Mouse (Mus musculus) urinary bladder, adult 2 months (tissue): ENCODE data around the gene Rilpl1. TPM values are rescaled to one million over a fixed set of nuclear protein-coding genes. Genes with fewer than 3 reads are reported as not detected.
A peak's percentile ranks its signal among the peaks of the same experiment; 100 is the strongest.

ENCODE experiments used
- DNase-seq: peaks from one replicate; pipeline ENCODE4 v3.0.0; 2022; ENCODE audit warnings: low spot score
- polyA plus RNA-seq: library from polyadenylated mRNA; depleted of rRNA; stranded (reverse); fragments of >200 nt; gene quantifications from 2 replicates; pipeline ENCODE4 v1.2.3, GENCODE M21; 2012; rRNA removed

Gene Rilpl1
- polyA plus RNA-seq, 1 experiment = 17.7 TPM

DNA sequence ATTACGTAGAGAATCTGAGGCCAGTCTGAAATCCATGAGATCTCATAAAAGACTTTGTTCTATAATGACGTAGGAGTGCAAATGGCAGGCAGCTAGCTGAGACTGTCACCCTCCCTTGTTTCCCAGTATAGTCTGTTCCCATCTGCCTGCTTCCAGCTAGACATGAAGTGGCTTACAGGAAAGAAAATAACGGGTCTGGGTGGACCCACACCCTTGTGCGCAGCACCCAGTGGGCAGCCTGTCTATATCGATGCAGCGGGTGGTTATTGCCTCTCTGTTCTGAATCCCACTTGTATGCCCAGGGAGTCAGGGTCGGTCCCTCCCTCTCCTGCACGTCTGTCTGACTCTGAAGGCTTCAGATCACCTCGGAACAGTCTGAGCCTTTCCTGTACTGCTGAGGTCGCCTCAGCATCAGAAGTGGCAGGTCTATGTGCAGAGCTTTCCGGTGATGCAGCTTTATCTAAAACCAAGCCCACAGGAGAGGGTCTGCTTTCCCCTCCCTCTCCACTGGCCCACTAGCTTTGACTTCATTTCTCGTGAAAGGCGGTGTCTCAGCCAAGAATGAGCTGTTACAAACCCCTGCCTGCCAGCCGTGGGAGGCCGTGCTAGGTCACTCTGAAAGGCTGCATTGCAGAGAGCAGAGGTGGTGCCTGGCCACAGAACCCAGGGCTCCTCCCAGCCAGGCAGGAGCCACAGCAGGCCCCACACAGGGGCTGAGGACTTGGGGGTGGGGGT, 78.5 kb downstream of the Rilpl1 start:
- no peak for DNase-seq

DNA sequence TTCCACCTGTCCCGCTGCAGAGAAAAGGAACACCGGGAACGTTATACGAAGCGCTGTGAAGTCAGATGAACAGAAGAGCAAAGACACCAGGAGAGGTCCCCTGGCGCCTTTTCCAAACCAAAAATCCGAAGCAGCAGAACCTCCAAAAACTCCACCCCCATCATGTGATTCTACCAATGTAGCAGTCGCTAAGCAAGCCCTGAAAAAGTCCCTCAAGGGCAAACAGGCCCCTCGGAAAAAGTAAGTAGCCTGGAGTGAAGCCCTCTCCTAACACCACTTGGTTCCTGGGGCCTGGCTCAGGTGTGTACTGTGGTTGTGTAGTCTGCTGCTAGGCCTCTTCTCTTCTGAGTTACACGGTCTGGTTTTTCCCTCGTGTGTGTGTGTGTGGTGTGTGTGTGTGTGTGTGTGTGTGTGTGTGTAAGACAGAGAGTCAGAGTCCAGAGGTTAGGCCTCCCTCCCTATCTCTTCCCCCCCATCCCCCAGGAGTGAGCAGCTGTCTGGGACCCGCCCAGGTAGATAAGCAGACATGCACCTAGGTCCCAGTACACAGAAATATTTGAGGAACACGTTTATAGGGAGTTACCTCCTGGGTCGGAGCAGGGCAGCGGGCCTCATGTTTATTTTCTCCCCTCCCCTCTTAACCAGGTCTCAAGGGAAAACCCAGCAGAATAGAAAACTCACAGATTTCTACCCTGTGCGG, 80.4 kb downstream of the Rilpl1 start:
- no peak for DNase-seq

DNA sequence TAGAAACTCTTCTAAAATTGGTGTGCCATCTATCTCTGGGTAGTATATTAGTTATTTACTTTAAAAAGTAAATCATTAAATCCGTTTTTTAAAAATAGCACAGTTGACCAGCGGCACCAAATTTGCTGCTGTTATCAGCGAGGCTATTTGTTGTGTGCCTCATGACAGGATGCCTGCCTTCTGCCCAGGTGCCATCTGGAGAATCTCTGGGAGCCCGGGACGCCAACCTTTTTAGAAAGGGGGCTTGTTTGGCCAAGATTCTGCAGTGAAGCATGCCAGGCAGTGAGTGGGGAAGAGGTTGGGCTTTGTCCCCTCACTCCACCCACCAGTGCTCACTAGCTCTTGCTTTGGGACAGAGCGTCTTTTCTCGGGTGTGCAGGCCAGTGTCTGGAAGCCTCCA, 81.1 kb downstream of the Rilpl1 start:
- no peak for DNase-seq

DNA sequence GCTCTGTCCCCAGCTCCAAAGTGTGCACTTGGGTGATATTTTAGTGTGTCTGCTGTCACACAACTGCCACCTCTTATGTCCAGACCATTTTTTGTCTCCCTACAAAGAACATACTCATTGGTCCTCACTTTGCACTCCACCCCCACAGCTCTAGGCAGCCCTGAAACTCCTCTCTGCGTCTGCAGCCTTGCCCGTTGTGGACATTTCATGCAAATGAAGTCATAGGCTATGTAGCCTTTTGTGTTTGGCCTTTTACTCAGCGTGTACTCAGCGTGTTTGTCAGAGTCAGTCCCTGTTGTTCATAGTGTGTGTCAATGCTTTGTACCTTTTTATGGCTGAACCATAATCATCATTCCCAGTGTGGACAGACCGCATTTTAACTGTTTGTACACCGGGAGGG, 81.7 kb downstream of the Rilpl1 start:
- no peak for DNase-seq

DNA sequence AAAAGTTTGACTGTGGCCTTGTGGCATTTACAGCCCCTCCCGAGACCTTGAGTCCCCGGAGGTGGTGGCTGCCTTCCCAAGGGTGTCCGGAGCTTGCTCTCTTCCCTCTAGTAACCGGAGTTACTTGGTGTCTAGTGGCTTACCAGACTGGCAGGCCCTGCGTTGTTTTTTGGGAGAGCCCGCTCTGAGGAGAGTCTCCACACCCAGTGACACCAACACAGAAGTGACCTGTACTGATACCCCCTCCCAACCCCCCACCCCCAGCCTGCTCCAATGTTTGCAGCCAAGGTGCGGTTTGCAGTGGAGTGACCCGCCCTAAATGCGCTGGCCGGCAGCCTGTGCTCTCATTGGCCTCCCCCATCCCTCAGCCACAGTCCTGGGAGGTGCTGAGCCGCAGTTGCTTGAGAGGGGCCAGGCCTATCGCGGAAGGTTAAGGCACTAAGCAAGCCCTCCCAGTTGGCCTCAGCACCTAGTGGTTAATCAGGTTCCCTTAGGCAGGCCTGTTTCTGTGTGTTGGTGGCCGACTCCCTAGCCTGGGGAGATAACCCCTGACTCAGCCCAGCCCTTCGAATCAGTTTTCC, 84.8 kb downstream of the Rilpl1 start:
- DNase-seq = peak; percentile 60

DNA sequence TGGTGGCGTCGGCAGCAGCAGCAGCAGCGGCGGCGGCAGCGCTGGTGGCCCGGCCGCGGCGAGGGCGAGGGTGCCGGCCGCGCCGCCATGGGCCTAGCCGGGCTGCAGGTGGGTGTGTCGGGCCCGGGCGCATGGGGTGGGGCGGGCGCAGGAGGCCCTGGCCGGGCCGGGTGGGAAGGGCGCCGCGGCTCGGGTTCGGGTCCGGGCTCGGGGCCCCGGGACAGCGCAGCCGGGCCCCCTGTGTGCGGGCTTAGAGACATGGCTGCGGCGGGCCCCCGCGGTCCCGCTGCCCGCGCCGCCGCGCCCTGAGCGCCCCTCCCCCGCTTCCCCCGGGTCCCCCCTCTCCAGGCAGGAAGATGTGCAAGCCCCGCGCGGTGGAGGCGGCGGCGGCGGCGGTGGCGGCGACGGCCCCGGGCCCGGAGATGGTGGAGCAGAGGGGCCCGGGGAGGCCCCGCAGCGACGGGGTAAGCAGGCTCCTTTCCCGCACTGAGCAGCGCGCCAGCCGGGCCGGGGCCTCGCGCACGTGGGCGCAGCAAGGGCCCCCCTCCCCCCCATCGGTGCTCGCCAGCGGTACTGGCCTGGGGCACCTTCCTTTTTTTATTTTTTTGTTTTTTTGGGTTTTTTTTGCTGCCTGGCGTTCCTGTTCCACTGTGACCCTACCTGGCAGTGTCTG, 85.4 kb downstream of the Rilpl1 start:
- peak; percentile 71 for DNase-seq

DNA sequence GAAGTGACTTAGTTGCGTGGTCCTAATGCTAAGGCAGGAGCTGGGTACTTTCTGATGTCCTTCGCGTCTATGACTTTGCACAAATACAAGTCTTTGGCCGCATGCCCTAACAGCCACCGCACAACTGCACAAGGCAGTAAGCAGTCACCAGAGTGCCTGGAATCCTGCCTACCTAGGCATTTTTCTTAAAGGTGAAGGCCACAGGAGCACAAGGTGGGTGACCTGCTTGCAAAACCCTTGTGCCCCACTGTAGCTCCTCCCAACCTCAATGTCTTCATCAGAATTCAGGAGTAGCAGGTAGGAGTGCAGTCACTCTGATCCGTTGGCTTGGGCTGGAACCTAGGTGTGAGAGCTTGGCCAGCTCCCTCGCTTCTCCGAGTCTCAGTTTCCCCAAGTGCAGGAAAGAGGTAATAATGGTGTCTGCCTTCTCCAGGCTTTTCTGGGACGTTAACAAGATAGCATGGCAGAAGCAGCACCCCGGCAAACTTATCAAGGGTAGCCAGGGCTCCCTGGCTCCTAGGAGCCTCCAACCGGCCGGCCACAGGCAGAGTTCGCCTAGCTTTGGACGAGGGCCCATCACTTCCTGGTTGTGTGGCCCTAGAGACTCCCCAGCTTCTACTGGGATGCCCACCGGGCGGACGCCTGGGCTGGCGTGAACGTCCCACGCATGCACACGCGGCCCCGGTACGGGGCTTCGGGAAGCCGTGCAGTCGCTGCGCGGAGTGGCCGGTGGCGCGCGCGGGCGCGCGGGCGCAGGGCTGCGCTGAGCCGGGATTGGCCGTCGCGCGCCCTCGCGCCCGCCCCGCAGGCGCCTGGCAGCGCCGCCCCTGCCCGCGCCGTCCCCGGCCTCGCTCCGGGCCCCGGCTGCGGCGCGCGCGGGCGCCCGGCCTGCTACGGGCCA, 86.3 kb downstream of the Rilpl1 start:
- DNase-seq = peak; percentile 71

DNA sequence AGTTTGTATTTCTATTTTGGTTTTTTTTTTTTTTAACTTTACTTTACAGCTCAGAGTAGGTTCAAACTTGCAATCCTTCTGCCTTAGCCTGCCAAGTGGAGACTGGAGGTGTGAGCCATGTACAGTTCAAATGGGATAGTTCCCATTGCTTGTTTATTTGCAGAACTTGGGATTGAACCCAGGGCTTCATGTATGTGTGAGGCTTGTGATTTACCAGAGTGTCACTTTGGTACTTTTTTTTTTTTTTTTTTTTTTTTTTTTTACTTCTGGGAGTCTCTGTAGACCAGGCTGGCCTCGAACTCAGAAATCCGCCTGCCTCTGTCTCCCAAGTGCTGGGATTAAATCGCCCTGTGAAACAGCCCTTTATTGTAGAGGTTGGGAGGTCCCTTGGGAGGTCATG, 87.0 kb downstream of the Rilpl1 start:
- DNase-seq = no peak

Other genes starting within 250 kb of the Rilpl1 start
- gene Mphosph9, start 203.4 kb downstream of the Rilpl1 start, polyA plus RNA-seq = 7.2 and 7.7 TPM in 2 replicates
- gene 2810006K23Rik, start 203.3 kb downstream of the Rilpl1 start, polyA plus RNA-seq = 9.1 and 9.6 TPM in 2 replicates
- gene Cdk2ap1, start 168.3 kb downstream of the Rilpl1 start, polyA plus RNA-seq = 106 and 119 TPM in 2 replicates
- 30.6 and 35.2 TPM in 2 replicates for gene Sbno1, start 105.4 kb downstream of the Rilpl1 start, polyA plus RNA-seq
- 53.7 and 62.0 TPM in 2 replicates for gene Kmt5a, start 91.5 kb downstream of the Rilpl1 start, polyA plus RNA-seq
- 18.7 and 20.3 TPM in 2 replicates for gene Rilpl2, start 53.0 kb downstream of the Rilpl1 start, polyA plus RNA-seq
- 7.2 and 8.8 TPM in 2 replicates for gene Snrnp35, start 48.3 kb downstream of the Rilpl1 start, polyA plus RNA-seq
- gene Tmed2, start 9.3 kb upstream of the Rilpl1 start, polyA plus RNA-seq = 226 and 254 TPM in 2 replicates
- gene Ddx55, start 21.5 kb upstream of the Rilpl1 start, polyA plus RNA-seq = 14.3 and 14.7 TPM in 2 replicates
- 42.0 and 46.2 TPM in 2 replicates for gene Eif2b1, start 47.7 kb upstream of the Rilpl1 start, polyA plus RNA-seq
- gene Gtf2h3, start 47.7 kb upstream of the Rilpl1 start, polyA plus RNA-seq = 46.2 and 58.4 TPM in 2 replicates
- gene Atp6v0a2, start 97.2 kb upstream of the Rilpl1 start, polyA plus RNA-seq = 35.7 and 36.5 TPM in 2 replicates
- 0.15 and 0.36 TPM in 2 replicates for gene Dnah10, start 193.7 kb upstream of the Rilpl1 start, polyA plus RNA-seq